Mouse (Mus musculus) hindbrain, postnatal 0 days (tissue): Measurements from ENCODE around the gene Il1rl2. TPM values are rescaled to one million over a fixed set of nuclear protein-coding genes. Genes with fewer than 3 reads are reported as not detected.

Source experiments
- ATAC-seq: fragments of 200-750 bp; cut with Nextera tagmentation; 2 replicates; pipeline ENCODE4 v1.8.0; 2017; ENCODE audit warnings: mild to moderate bottlenecking, moderate TSS enrichment, moderate library complexity
- DNase-seq: peaks from one replicate; pipeline ENCODE4 v3.0.0-alpha.2; 2015; ENCODE audit warnings: low spot score
- H3K27ac ChIP-seq: fragments of 300-500 bp; sonication (generic); 2 replicates; pipeline ENCODE4 v1.5.1; 2014; ENCODE audit warnings: mild to moderate bottlenecking
- H3K27me3 ChIP-seq: fragments of 300-500 bp; sonication (generic); 2 replicates; pipeline ENCODE4 v1.6.1; 2014; ENCODE audit warnings: low read length, mixed read lengths; ENCODE audit not compliant: insufficient read depth
- H3K36me3 ChIP-seq: fragments of 300-500 bp; sonication (generic); 2 replicates; pipeline ENCODE4 v1.6.1; 2014; ENCODE audit warnings: low read length, mixed read lengths; ENCODE audit not compliant: insufficient read depth
- H3K4me1 ChIP-seq: fragments of 300-500 bp; sonication (generic); 2 replicates; pipeline ENCODE4 v1.6.1; 2014; ENCODE audit warnings: antibody characterized with exemption, low read length, mixed read lengths; ENCODE audit not compliant: insufficient read depth
- H3K4me2 ChIP-seq: fragments of 300-500 bp; sonication (generic); 2 replicates; pipeline ENCODE4 v1.6.1; 2014; ENCODE audit warnings: low read depth, mild to moderate bottlenecking, low read length, moderate library complexity, mixed read lengths
- H3K4me3 ChIP-seq: fragments of 300-500 bp; sonication (generic); 2 replicates; pipeline ENCODE4 v1.5.1; 2014; ENCODE audit warnings: low read length
- H3K9ac ChIP-seq: fragments of 300-500 bp; sonication (generic); replicated peaks from 2 replicates; pipeline ENCODE4 v1.6.1; 2014; ENCODE audit warnings: mild to moderate bottlenecking, low read length, moderate library complexity, mixed read lengths
- H3K9me3 ChIP-seq: fragments of 300-500 bp; sonication (generic); 2 replicates; pipeline ENCODE4 v1.6.1; 2016; ENCODE audit warnings: low read length, mixed read lengths
- CTCF ChIP-seq: IDR thresholded peaks from 2 replicates; pipeline ENCODE4 v1.5.1; 2016; ENCODE audit warnings: antibody characterized with exemption, control low read depth, low read depth
- WGBS: fragments of 180-500 bp; shearing (Covaris S2); extraction: QIAGEN DNeasy Blood & Tissue Kit; methylation state at CpG from one replicate; pipeline ENCODE4 v1.1.7; 2014; 5-methylcytosine and 5-hydroxymethylcytosine counted together
- polyA plus RNA-seq: library from polyadenylated mRNA; unstranded; fragments of >200 nt; fragmentation: Nextera tagmentation; extraction: Ambion mirVana; gene quantifications from 2 replicates; pipeline ENCODE4 v1.2.1, GENCODE M21; 2015
- total RNA-seq: library from RNA; depleted of rRNA; stranded (reverse); fragments of >200 nt; gene quantifications from 2 replicates; pipeline ENCODE4 v1.2.3, GENCODE M21; 2014

Il1rl2 gene
- total and polyA plus RNA-seq, 2 experiments from 2014 or later = 0.42 to 0.76 TPM

- no peaks in the 10 kb centered on the region for H3K36me3 ChIP-seq
- ATAC-seq (no peak), DNase-seq (no peak)
- no peak for TF ChIP-seq CTCF
- no peaks in the 10 kb centered on the region for H3K4me1 ChIP-seq
- H3K9me3 ChIP-seq = no peaks in the 10 kb centered on the region
- 81% methylated on average over 6 of the region's 6 CpGs for WGBS
- no peak overlapping the region for H3K9ac ChIP-seq
- no peak overlapping the region for H3K4me3 ChIP-seq
- H3K4me2 ChIP-seq = no peak overlapping the region
- H3K27ac ChIP-seq = no peak overlapping the region
- no peaks in the 10 kb centered on the region for H3K27me3 ChIP-seq
Observed at GRCm38 (mm10) chr1:40392535-40392934, 68.1 kb downstream of the Il1rl2 start.

GRCm38 (mm10) chr1:40393214-40393613, 68.8 kb downstream of the Il1rl2 start:
- ATAC-seq (no peak), DNase-seq (no peak)
- Histone ChIP-seq H3K4me2 (no peak overlapping the region), H3K4me1 (no peaks in the 10 kb centered on the region), H3K9ac (no peak overlapping the region), H3K36me3 (no peaks in the 10 kb centered on the region), H3K27me3 (no peaks in the 10 kb centered on the region), H3K4me3 (no peak overlapping the region), H3K27ac (no peak overlapping the region), H3K9me3 (no peaks in the 10 kb centered on the region)
- no peak for TF ChIP-seq CTCF
- 86% methylated on average over 7 of the region's 7 CpGs for WGBS

DNA sequence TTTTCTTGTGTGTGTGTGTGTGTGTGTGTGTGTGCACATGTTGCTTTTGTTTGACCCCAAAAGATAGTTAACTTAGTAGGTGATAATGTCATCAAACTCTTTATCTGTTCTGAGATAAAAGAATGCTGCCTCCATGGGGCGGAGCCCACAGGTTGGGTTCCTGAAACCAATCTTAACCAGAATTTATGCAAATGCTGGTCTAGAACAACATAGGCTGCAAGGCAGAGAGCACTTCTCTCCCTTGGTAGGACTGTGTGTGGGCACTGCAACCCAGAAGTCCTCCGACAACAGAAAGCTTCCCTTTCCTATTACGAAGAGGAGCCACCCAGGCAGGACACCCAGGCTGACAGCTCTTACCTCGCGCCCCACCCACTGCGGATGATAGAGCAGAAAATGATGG, 75.2 kb downstream of the Il1rl2 start:
- no peaks in the 10 kb centered on the region for H3K9me3 ChIP-seq
- TF ChIP-seq CTCF = no peak
- 99% methylated on average over 6 of the region's 6 CpGs for WGBS

GRCm38 (mm10) chr1:40404682-40405081, 80.3 kb downstream of the Il1rl2 start:
- DNase-seq = no peak
- no peak for ATAC-seq
- H3K4me3 ChIP-seq = no peak overlapping the region
- WGBS = 84% methylated on average over 7 of the region's 7 CpGs
- no peak overlapping the region for H3K9ac ChIP-seq
- no peaks in the 10 kb centered on the region for H3K27me3 ChIP-seq
- no peaks in the 10 kb centered on the region for H3K9me3 ChIP-seq
- no peaks in the 10 kb centered on the region for H3K4me1 ChIP-seq
- H3K4me2 ChIP-seq = no peak overlapping the region
- no peaks in the 10 kb centered on the region for H3K36me3 ChIP-seq
- no peak overlapping the region for H3K27ac ChIP-seq
- TF ChIP-seq CTCF = no peak

More for the DNA sequence above, 75.2 kb downstream of the Il1rl2 start:
- H3K36me3 ChIP-seq = no peaks in the 10 kb centered on the region
- ATAC-seq (no peak), DNase-seq (no peak)
- no peak overlapping the region for H3K4me3 ChIP-seq
- no peaks in the 10 kb centered on the region for H3K4me1 ChIP-seq
- no peaks in the 10 kb centered on the region for H3K27me3 ChIP-seq
- H3K27ac ChIP-seq = no peak overlapping the region
- H3K4me2 ChIP-seq = no peak overlapping the region
- no peak overlapping the region for H3K9ac ChIP-seq

- no peak overlapping the region for H3K4me2 ChIP-seq
- no peaks in the 10 kb centered on the region for H3K27me3 ChIP-seq
- H3K36me3 ChIP-seq = no peaks in the 10 kb centered on the region
- H3K4me1 ChIP-seq = no peaks in the 10 kb centered on the region
- no peak for TF ChIP-seq CTCF
- no peak overlapping the region for H3K9ac ChIP-seq
- WGBS = 60% methylated on average over 1 of the region's 1 CpGs
- no peaks in the 10 kb centered on the region for H3K9me3 ChIP-seq
- DNase-seq (no peak), ATAC-seq (no peak)
- H3K27ac ChIP-seq = no peak overlapping the region
- H3K4me3 ChIP-seq = no peak overlapping the region
Observed at GRCm38 (mm10) chr1:40409882-40410281, 85.5 kb downstream of the Il1rl2 start.

DNA sequence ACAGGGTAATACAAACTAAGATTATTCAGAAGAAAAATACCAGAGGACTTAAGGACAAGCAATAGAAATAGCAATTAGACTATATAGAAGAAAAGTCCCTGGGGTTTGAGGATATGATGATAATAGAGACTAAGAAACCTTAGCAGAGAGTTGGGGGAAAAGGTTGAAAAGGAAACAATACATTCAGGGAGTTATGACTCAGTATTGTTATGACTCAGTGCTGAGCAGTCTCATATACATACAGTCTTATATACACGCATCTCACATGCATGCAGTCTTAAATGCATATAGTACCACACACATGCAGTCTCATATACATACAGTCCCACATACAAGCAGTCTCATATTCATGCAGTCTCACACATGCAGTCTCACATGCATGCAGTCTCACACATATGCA, 88.6 kb downstream of the Il1rl2 start:
- no peak overlapping the region for H3K4me3 ChIP-seq
- no peaks in the 10 kb centered on the region for H3K27me3 ChIP-seq
- no peak for TF ChIP-seq CTCF
- H3K9ac ChIP-seq = no peak overlapping the region
- H3K4me1 ChIP-seq = no peaks in the 10 kb centered on the region
- ATAC-seq = no peak
- H3K27ac ChIP-seq = no peak overlapping the region
- no peak overlapping the region for H3K4me2 ChIP-seq
- H3K9me3 ChIP-seq = no peaks in the 10 kb centered on the region
- H3K36me3 ChIP-seq = no peaks in the 10 kb centered on the region
- DNase-seq = no peak
- 90% methylated on average over 1 of the region's 1 CpGs for whole genome bisulfite sequencing

DNA sequence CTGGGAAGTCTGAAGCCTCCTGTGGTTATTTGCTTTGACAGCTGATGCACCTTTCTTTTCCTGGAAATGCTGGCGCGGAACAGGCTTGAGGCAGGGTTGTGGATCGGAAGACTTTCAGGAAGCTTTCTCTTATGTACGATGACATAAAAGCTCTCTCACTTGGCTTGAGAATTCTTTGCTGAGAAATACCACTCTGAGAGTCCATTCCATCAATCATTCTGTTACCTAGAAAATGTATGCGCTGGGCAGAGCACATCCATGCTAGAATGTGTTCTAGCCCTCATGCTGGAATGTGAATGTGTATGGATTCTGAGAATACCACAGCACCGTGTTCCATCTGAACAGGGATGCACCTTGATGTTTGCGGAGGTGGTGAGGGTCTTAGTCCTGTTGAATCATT, 89.9 kb downstream of the Il1rl2 start:
- H3K4me2 ChIP-seq = no peak overlapping the region
- no peak for TF ChIP-seq CTCF
- H3K4me3 ChIP-seq = no peak overlapping the region
- no peak overlapping the region for H3K27ac ChIP-seq
- no peaks in the 10 kb centered on the region for H3K27me3 ChIP-seq
- no peak for DNase-seq
- 84% methylated on average over 7 of the region's 7 CpGs for WGBS
- H3K4me1 ChIP-seq = no peaks in the 10 kb centered on the region
- no peak overlapping the region for H3K9ac ChIP-seq
- ATAC-seq = no peak
- H3K9me3 ChIP-seq = no peaks in the 10 kb centered on the region
- no peaks in the 10 kb centered on the region for H3K36me3 ChIP-seq
